Mouse (Mus musculus): ENCODE data around the gene Cmss1. TPM values are rescaled to one million over a fixed set of nuclear protein-coding genes. Genes with fewer than 3 reads are reported as not detected.

Gene Cmss1
- polyA plus RNA-seq, 1 experiment from 2014 or later = 36.8 TPM

DNA sequence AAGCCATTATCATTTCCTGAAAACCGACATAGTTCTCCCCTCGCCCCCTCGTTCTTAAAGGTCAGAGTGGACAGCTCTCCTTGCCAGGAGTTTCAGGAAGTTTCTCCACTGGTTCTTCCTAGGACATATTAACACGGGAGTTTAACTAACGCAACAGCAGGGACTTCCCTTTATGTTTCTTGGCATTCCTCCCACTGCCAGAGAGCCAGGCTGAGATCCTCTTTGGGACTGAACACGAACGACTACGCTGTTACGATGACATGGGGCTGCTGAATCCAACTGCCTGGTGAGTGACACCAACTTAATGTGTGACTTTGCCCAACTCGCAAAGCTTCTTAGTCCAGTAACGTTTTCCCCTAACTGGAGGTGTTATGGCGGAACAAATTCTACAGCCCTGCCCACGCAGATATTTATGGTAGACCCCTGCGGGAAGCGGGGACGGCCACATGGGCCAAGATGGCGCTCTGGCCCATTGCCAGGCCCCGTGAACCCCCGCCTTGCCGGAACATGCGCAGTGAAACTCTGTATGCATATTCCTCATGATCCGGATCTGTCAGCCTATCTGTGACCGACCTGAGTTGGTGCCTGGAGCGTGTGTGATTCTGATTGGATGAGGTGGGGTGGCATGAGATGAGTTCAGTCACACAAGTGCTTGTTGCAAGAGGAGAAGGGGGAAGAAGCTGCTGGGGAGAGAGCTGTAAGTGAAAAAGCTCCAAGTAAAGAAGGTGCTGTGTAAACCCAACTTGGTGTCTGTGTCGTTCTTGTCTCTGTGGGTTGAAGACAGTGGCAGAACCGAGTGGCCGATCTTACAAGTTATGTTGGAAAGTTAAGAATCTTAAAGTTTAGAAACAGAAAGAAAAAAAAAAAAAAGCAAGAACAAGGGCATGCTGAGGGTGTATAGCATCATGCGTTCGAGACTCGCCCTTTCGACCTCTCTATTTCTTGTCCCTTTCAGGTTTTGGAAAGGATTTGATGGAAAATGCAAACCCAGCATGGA lies 326.1 kb downstream of the Cmss1 start:
- Histone ChIP-seq H3K36me3 (no peaks in the 10 kb centered on the region), H3K4me1 (replicated peaks) (no peaks in the 10 kb centered on the region), H3K27me3 (no peaks in the 10 kb centered on the region), H3K9ac (replicated peaks) (no peak overlapping the region), H3K9me3 (0 out of 2 replicates have a peak, but pooled peaks cover 3% of the 10 kb centered on the region), H3K4me2 (replicated peaks) (no peak overlapping the region), H3K4me3 (replicated peaks) (no peak overlapping the region), H3K27ac (no peak overlapping the region)
- WGBS = 95% methylated on average over 31 of the region's 31 CpGs
- no peak for ATAC-seq

- no peak overlapping the region for H3K9ac ChIP-seq (replicated peaks)
- WGBS = 90% methylated on average over 12 of the region's 12 CpGs
- H3K27me3 ChIP-seq = no peaks in the 10 kb centered on the region
- H3K4me2 ChIP-seq (replicated peaks) = no peak overlapping the region
- no peak for ATAC-seq
- H3K4me3 ChIP-seq (replicated peaks) = no peak overlapping the region
- no peak overlapping the region for H3K27ac ChIP-seq
- H3K9me3 ChIP-seq = 0 out of 2 replicates have a peak, but pooled peaks cover 3% of the 10 kb centered on the region
- H3K36me3 ChIP-seq = no peaks in the 10 kb centered on the region
- H3K4me1 ChIP-seq (replicated peaks) = no peaks in the 10 kb centered on the region
Observed at GRCm38 (mm10) chr16:57278976-57279626, 327.6 kb downstream of the Cmss1 start.

GRCm38 (mm10) chr16:57269751-57270150 lies 336.9 kb downstream of the Cmss1 start:
- H3K27me3 ChIP-seq = no peaks in the 10 kb centered on the region
- ATAC-seq = no peak
- no peaks in the 10 kb centered on the region for H3K36me3 ChIP-seq
- no peak overlapping the region for H3K4me2 ChIP-seq (replicated peaks)
- no peaks in the 10 kb centered on the region for H3K4me1 ChIP-seq (replicated peaks)
- no peak overlapping the region for H3K4me3 ChIP-seq (replicated peaks)
- WGBS = 93% methylated on average over 13 of the region's 13 CpGs
- H3K9me3 ChIP-seq = no peaks in the 10 kb centered on the region
- no peak overlapping the region for H3K27ac ChIP-seq
- no peak overlapping the region for H3K9ac ChIP-seq (replicated peaks)

DNA sequence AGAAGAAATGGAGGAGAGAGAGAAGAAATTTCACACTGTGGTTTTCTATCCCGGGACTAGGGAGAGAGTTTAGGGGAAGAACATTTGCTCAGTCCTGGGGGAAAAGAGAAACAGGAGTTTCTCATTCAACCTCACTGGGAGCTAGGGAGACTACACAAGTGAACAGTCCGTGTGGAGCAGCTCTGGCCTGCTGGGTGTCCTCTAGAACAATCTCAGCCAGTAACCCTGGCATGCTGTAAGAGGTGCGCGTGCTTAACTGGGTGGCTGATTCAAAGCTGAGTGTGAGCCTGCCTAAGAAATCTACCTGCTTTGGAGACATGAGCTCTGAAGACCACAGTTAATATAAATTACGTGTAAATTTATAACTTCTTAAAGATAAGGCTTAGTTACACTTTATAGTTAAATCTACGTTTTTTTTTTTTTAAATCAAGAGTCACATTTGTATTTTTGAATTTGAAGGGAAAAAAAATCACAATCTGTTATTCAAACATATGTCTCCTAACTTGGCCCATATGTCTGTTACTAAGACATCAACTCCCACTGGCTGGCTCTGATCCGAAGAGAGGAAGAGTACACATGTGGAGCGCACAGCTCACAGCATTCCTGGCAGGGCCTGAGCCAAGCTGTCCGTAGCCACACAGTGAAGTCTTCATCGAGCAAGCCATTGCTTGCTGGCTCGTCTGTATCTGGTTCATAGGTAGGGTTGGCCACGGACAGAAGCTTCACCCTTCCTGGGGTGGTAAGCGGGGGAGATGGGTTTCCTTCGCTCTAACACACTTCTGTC lies 338.4 kb downstream of the Cmss1 start:
- H3K4me2 ChIP-seq (replicated peaks) = no peak overlapping the region
- 86% methylated on average over 14 of the region's 14 CpGs for WGBS
- H3K27ac ChIP-seq = no peak overlapping the region
- no peaks in the 10 kb centered on the region for H3K36me3 ChIP-seq
- no peaks in the 10 kb centered on the region for H3K27me3 ChIP-seq
- H3K9me3 ChIP-seq = no peaks in the 10 kb centered on the region
- ATAC-seq = no peak
- no peak overlapping the region for H3K9ac ChIP-seq (replicated peaks)
- no peak overlapping the region for H3K4me3 ChIP-seq (replicated peaks)
- no peaks in the 10 kb centered on the region for H3K4me1 ChIP-seq (replicated peaks)

DNA sequence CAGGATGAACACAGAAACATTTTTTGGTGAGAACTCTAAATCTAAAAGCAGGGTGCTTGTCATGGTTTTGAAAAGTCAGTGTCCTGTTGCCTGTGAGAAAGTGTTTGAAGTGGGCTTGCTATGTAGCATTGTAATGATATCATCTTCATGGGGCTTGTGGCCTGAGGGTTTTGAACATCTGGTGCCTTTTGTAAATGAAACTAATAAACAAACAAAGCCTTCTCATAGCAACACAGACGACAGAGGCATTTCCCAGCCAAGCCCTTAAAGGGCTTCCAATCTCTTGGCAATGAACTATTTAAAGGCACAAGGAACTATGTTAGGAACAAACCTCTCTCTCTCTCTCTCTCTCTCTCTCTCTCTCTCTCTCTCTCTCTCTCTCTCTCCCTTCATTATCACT lies 339.6 kb downstream of the Cmss1 start:
- H3K4me3 ChIP-seq (replicated peaks) = no peak overlapping the region
- H3K9me3 ChIP-seq = no peaks in the 10 kb centered on the region
- ATAC-seq = no peak
- H3K4me2 ChIP-seq (replicated peaks) = no peak overlapping the region
- no peak overlapping the region for H3K9ac ChIP-seq (replicated peaks)
- H3K4me1 ChIP-seq (replicated peaks) = no peaks in the 10 kb centered on the region
- WGBS = 23% methylated on average over 1 of the region's 1 CpGs
- H3K36me3 ChIP-seq = no peaks in the 10 kb centered on the region
- H3K27ac ChIP-seq = no peak overlapping the region
- no peaks in the 10 kb centered on the region for H3K27me3 ChIP-seq

DNA sequence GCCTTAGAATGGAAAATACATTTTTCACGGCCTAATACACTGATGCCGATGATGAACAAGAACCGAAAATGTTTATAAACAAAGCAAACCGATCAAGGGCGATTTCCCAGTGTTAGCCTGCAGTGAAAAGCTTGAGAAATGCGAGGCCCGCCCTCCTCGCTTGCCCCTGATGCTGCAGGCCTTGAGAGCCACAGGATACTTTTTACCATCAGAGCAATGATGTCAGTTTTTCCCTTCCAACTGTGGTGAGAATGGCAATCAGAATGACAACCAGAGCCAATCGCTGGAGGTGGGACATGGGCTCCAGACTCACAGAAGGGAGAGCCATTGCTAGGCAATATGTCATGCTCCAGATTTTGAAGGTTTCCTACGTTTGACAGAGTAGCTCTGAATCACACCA lies 346.5 kb downstream of the Cmss1 start:
- Histone ChIP-seq H3K9ac (replicated peaks) (no peak overlapping the region), H3K4me3 (replicated peaks) (no peak overlapping the region), H3K9me3 (no peaks in the 10 kb centered on the region), H3K36me3 (no peaks in the 10 kb centered on the region), H3K4me2 (replicated peaks) (no peak overlapping the region), H3K27ac (no peak overlapping the region), H3K27me3 (no peaks in the 10 kb centered on the region), H3K4me1 (replicated peaks) (no peaks in the 10 kb centered on the region)
- ATAC-seq = no peak
- WGBS = 82% methylated on average over 10 of the region's 10 CpGs

DNA sequence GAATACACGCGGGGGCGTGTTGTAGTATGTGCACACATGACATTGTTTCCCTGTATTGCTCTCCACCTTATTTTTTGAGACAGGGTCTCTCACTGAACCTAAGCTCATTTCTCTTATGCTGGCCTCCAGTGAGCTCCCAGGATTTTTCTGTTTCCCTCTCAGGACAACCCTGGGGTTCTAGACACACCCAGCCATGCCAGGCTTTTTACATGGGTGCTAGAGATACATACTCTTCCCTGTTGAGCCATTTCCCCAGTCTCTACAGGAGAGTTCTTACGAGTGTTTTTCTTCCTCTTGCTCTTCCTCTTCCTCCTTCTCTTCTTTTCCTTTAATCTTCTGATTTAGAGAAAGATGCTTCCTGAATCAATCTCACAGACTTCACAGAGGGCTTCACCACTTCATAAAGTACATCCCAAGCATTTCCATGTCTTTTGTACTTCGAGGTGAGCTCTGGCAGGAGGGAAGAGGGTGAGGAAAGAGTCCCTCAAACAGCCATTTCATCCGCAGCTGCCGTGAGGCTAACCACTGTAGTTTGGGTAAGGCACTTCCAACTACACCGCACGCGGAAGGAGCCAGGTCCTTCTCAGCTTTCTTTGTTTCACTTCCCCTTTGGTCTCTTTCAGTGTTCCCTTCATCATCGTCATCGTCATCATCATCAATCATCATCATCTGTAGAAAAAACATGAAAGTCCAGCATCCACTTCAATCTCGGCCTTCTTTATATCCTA lies 347.1 kb downstream of the Cmss1 start:
- Histone ChIP-seq H3K27me3 (no peaks in the 10 kb centered on the region), H3K36me3 (no peaks in the 10 kb centered on the region), H3K4me3 (replicated peaks) (no peak overlapping the region), H3K9me3 (no peaks in the 10 kb centered on the region), H3K4me2 (replicated peaks) (no peak overlapping the region), H3K27ac (no peak overlapping the region), H3K4me1 (replicated peaks) (no peaks in the 10 kb centered on the region), H3K9ac (replicated peaks) (no peak overlapping the region)
- 88% methylated on average over 13 of the region's 13 CpGs for WGBS
- no peak for ATAC-seq

Other genes with a start within 250 kb of the Cmss1 start
- gene Col8a1, start 147.9 kb upstream of the Cmss1 start, polyA plus RNA-seq (2015; fragmentation: Nextera tagmentation; extraction: Ambion mirVana) = 2.1 and 4.3 TPM in 2 replicates